Mouse (Mus musculus) lung, postnatal 14 days (tissue): ENCODE results near the gene Ergic3.

Experiments used
- DNase-seq: peaks from one replicate; pipeline ENCODE4 v3.0.0; 2021

Ergic3 gene

GRCm38 (mm10) chr2:156066126-156066525 is 58.3 kb downstream of the Ergic3 start:
- no peak for DNase-seq
